Mouse (Mus musculus) heart, embryonic 16.5 days (tissue): ENCODE measurements at regions not wholly inside any gene's neighbourhood (a gene's known extent, or its start where the extent isn't known, plus 50 kb on each side); places are given as distances from the start of the nearest gene placed in this dataset.
A peak's percentile ranks its signal among the peaks of the same experiment; 100 is the strongest.

ENCODE experiments used
- ATAC-seq: fragments of 200-750 bp; cut with Nextera tagmentation; replicated peaks from 2 replicates; pipeline ENCODE4 v1.8.0; 2017; ENCODE audit warnings: moderate number of reproducible peaks; ENCODE audit not compliant: insufficient read depth, low FRiP score; ENCODE audit errors: extremely low read depth
- H3K27ac ChIP-seq: fragments of 300-500 bp; sonication (generic); 2 replicates; pipeline ENCODE4 v1.5.1; 2014; ENCODE audit warnings: mild to moderate bottlenecking, low read length, control low read depth, moderate library complexity
- H3K27me3 ChIP-seq: fragments of 300-500 bp; sonication (generic); 2 replicates; pipeline ENCODE4 v1.6.1; 2014; ENCODE audit warnings: low read length, mixed read lengths; ENCODE audit not compliant: control insufficient read depth, insufficient read depth
- H3K36me3 ChIP-seq: fragments of 300-500 bp; sonication (generic); 2 replicates; pipeline ENCODE4 v1.6.1; 2014; ENCODE audit not compliant: control insufficient read depth, insufficient read depth
- H3K4me1 ChIP-seq: fragments of 300-500 bp; sonication (generic); 2 replicates; pipeline ENCODE4 v1.6.1; 2014; ENCODE audit warnings: low read length, mixed read lengths; ENCODE audit not compliant: control insufficient read depth, insufficient read depth
- H3K4me2 ChIP-seq: fragments of 300-500 bp; sonication (generic); 2 replicates; pipeline ENCODE4 v1.6.1; 2014; ENCODE audit warnings: low read depth, mild to moderate bottlenecking, control low read depth, low read length
- H3K4me3 ChIP-seq: fragments of 300-500 bp; sonication (generic); 2 replicates; pipeline ENCODE4 v1.5.1; 2014; ENCODE audit warnings: mild to moderate bottlenecking, control low read depth, low read length
- H3K9ac ChIP-seq: fragments of 300-500 bp; sonication (generic); 2 replicates; pipeline ENCODE4 v1.6.1; 2014; ENCODE audit warnings: low read length, control low read depth
- H3K9me3 ChIP-seq: fragments of 300-500 bp; sonication (generic); replicated peaks from 2 replicates; pipeline ENCODE4 v1.6.1; 2016; ENCODE audit warnings: low read length; ENCODE audit not compliant: control insufficient read depth
- WGBS: fragments of 180-500 bp; shearing (Covaris S2); extraction: QIAGEN DNeasy Blood & Tissue Kit; methylation state at CpG from one replicate; pipeline ENCODE4 v1.1.7; 2014; 5-methylcytosine and 5-hydroxymethylcytosine counted together

DNA sequence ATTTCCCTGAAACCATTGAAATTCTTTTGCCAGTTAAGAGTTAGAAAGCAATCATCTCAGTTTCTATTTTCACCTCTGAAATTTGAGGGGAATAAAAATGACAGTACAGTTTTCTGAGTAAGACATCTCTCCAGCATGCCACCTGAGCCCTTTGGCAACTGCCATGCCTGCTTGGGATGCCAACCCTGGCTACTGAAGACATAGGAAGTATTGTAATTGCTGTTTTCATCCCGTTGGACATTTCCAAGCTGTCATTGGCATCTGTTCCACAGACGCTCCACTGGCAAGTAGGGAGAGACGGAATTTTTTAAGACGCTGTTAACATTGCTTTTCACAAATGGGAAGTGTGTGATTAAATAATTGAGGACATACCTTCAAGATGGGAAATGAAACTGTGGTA lies 665.4 kb upstream of the Slit2 start:
- Histone ChIP-seq H3K9me3 (no peaks in the 10 kb centered on the region), H3K4me3 (no peak overlapping the region), H3K4me2 (no peak overlapping the region), H3K9ac (no peak overlapping the region), H3K27ac (no peak overlapping the region), H3K4me1 (peaks cover 1% of the 10 kb centered on the region; the same call in 1 of the 2 replicates), H3K36me3 (no peaks in the 10 kb centered on the region), H3K27me3 (no peaks in the 10 kb centered on the region)
- ATAC-seq, result no peak
- 78% methylated on average over 4 of the region's 4 CpGs for WGBS

- Histone ChIP-seq H3K27ac (no peak overlapping the region), H3K4me1 (peaks cover 4% of the 10 kb centered on the region), H3K36me3 (no peaks in the 10 kb centered on the region), H3K9me3 (no peaks in the 10 kb centered on the region), H3K4me2 (no peak overlapping the region), H3K27me3 (no peaks in the 10 kb centered on the region), H3K4me3 (no peak overlapping the region), H3K9ac (no peak overlapping the region)
- no peak for ATAC-seq
- WGBS, result 50% methylated on average over 1 of the region's 1 CpGs
Observed at GRCm38 (mm10) chr5:47318147-47318546, 664.8 kb upstream of the Slit2 start.

DNA sequence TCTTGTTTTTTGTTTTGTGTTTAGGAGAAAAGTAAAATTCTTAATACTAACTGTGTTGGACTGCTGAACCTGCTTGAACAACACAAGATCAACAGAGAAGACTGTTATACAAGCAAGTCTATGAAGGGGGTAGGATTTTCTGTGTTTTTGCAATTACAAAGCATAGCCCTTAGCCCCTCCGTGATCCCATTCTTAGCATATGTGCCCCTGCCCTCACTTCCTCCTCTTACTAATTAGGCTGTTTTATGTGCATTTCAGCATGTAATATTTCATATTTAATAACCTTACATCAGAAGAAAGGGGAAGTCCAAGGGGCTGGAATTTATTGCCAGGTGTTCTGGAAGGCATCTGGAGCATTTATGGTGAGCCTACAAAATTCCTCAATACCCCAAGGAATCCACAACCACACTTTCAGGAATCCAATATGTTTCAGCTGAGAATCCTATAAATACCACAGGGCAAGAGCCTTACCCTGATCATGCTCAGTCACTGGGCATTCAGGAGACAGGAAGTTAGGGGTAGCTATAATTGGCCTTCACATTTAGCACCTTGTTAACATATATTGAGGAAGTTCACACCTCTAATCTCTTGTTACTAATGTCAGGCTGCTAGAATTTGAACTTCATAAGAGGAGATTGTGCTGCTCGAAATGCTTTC lies 660.3 kb upstream of the Slit2 start:
- no peak overlapping the region for H3K27ac ChIP-seq
- H3K4me2 ChIP-seq, result no peak overlapping the region
- no peak overlapping the region for H3K4me3 ChIP-seq
- H3K9me3 ChIP-seq, result no peaks in the 10 kb centered on the region
- WGBS, result 39% methylated on average over 2 of the region's 2 CpGs
- no peak overlapping the region for H3K9ac ChIP-seq
- no peaks in the 10 kb centered on the region for H3K36me3 ChIP-seq
- 0 out of 2 replicates have a peak, but pooled peaks have one; percentile 45 for ATAC-seq
- H3K27me3 ChIP-seq, result no peaks in the 10 kb centered on the region
- H3K4me1 ChIP-seq, result peaks cover 4% of the 10 kb centered on the region

- no peak for ATAC-seq
- no peak overlapping the region for H3K9ac ChIP-seq
- H3K4me1 ChIP-seq, result no peaks in the 10 kb centered on the region; the same call in 1 of the 2 replicates
- no peak overlapping the region for H3K4me3 ChIP-seq
- H3K27me3 ChIP-seq, result no peaks in the 10 kb centered on the region
- H3K36me3 ChIP-seq, result no peaks in the 10 kb centered on the region
- H3K27ac ChIP-seq, result no peak overlapping the region
- no peaks in the 10 kb centered on the region for H3K9me3 ChIP-seq
- WGBS, result 65% methylated on average over 3 of the region's 3 CpGs
- no peak overlapping the region for H3K4me2 ChIP-seq
Observed at GRCm38 (mm10) chr5:47334299-47334698, 648.6 kb upstream of the Slit2 start.

GRCm38 (mm10) chr5:47336511-47336910 lies 646.4 kb upstream of the Slit2 start:
- no peak overlapping the region for H3K4me2 ChIP-seq
- H3K9ac ChIP-seq, result no peak overlapping the region
- WGBS, result 60% methylated on average over 1 of the region's 1 CpGs

DNA sequence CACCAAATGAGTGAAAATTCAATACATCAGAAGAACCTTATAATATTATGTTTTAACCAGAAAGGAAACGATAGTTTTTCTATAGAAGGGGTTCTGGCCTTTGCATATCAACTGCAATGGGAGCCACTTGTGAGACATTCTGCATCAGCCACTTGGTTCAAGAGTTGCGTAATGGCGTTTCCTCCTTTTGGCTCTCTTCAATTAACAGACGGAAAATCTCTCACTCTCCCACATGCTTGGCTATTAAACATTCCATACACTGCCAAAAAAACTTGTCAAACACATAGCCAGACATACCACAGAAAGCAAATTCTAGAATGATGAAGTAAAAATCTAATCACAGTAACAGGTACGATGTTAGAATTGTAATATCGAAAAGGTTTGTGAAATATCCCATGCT lies 643.1 kb upstream of the Slit2 start:
- Histone ChIP-seq H3K36me3 (no peaks in the 10 kb centered on the region), H3K9ac (no peak overlapping the region), H3K27me3 (no peaks in the 10 kb centered on the region), H3K4me2 (no peak overlapping the region), H3K4me1 (no peaks in the 10 kb centered on the region), H3K9me3 (no peaks in the 10 kb centered on the region), H3K27ac (no peak overlapping the region), H3K4me3 (no peak overlapping the region)
- no peak for ATAC-seq
- 68% methylated on average over 6 of the region's 6 CpGs for WGBS

More at GRCm38 (mm10) chr5:47336511-47336910, 646.4 kb upstream of the Slit2 start:
- no peak for ATAC-seq
- Histone ChIP-seq H3K4me3 (no peak overlapping the region), H3K27ac (no peak overlapping the region), H3K4me1 (no peaks in the 10 kb centered on the region; the same call in 1 of the 2 replicates), H3K27me3 (no peaks in the 10 kb centered on the region), H3K9me3 (no peaks in the 10 kb centered on the region), H3K36me3 (no peaks in the 10 kb centered on the region)

- Histone ChIP-seq H3K4me3 (no peak overlapping the region), H3K27me3 (no peaks in the 10 kb centered on the region), H3K27ac (no peak overlapping the region), H3K9me3 (no peaks in the 10 kb centered on the region), H3K36me3 (no peaks in the 10 kb centered on the region), H3K9ac (no peak overlapping the region), H3K4me1 (no peaks in the 10 kb centered on the region), H3K4me2 (no peak overlapping the region)
- no peak for ATAC-seq
- 85% methylated on average over 4 of the region's 4 CpGs for WGBS
Observed at GRCm38 (mm10) chr5:47370184-47370583, 612.8 kb upstream of the Slit2 start.

DNA sequence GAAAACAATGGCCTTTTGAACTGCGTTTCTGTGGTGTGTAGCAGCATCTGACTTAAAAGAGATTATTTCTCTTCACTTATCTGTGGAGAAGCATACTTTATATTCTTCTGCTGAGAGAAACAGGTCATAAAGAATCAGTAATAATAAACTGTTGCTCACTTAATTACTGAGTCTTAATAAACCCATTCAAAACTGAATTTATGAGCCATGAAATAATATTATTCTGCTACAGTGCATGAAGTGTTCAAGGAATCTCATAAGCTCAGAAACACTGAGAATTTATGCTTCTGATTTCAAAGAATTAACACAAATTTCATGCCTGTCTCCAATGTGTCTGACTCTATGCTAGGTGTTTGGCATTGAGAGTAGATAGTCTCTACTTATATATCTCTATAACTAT lies 597.0 kb upstream of the Slit2 start:
- Histone ChIP-seq H3K27ac (no peak overlapping the region), H3K27me3 (no peaks in the 10 kb centered on the region), H3K36me3 (no peaks in the 10 kb centered on the region), H3K4me2 (no peak overlapping the region), H3K9me3 (no peaks in the 10 kb centered on the region), H3K4me3 (no peak overlapping the region), H3K4me1 (no peaks in the 10 kb centered on the region), H3K9ac (no peak overlapping the region)
- 55% methylated on average over 1 of the region's 1 CpGs for WGBS
- no peak for ATAC-seq

DNA sequence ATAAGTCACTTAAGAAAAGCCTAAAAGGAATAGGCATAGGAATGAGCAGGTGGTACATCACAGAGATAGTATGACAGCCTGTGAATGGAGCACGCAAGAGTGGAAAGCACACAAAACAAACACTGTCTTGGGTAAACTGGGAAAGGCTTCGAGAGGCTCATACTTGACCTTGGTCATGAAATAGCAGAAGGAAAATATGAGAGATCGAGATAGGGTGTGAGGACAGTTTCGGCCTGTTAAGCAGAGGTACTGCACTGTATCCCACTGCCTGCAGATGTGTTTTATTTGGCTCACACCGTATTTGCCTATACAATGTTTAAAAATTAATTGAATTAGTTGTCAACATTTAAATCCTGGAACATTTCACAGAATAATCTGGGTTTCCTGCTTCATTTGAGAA lies 596.2 kb upstream of the Slit2 start:
- Histone ChIP-seq H3K4me1 (no peaks in the 10 kb centered on the region), H3K9ac (no peak overlapping the region), H3K36me3 (no peaks in the 10 kb centered on the region), H3K9me3 (no peaks in the 10 kb centered on the region), H3K27ac (no peak overlapping the region), H3K4me3 (no peak overlapping the region), H3K4me2 (no peak overlapping the region), H3K27me3 (no peaks in the 10 kb centered on the region)
- ATAC-seq, result peak; percentile 72
- WGBS, result 56% methylated on average over 5 of the region's 5 CpGs
